Mouse (Mus musculus): ENCODE data around the gene Fkrp.

GRCm38 (mm10) chr7:16848579-16848978 is 32.0 kb upstream of the Fkrp start:
- TF ChIP-seq CTCF (IDR thresholded peaks at IDR 0.05; ENCODE audit: extremely low read depth, insufficient read length, insufficient replicate concordance, low read depth, low read length) (peak; percentile 49; the same call in 1 of the 2 replicates), POLR2A (IDR thresholded peaks at IDR 0.05; ENCODE audit: low read depth, low read length) (no peak)

Data from small intestine, adult 2 months (tissue).